Mouse (Mus musculus) left cerebral cortex, postnatal 25 days (tissue): ENCODE data around the gene Ciao2b. TPM values are rescaled to one million over a fixed set of nuclear protein-coding genes. Genes with fewer than 3 reads are reported as not detected.

ENCODE experiments used
- DNase-seq, 2 experiments: peaks; one replicate each; pipeline ENCODE4 v3.0.0; 2022; ENCODE audit warnings: low spot score in 2 of 2, mixed read lengths in 1 of 2
- intact Hi-C: fragments of 180-260 bp; cut with DNase I; formaldehyde crosslinking; loops from one replicate; pipeline ENCODE4 v1.15.1; 2025
- total RNA-seq, 2 experiments: library from RNA; stranded (reverse); gene quantifications; 2 replicates each; pipeline ENCODE4 v1.2.3; 2021

Ciao2b gene
- total RNA-seq, 2 experiments from 2014 or later = 33.1 to 33.5 TPM

DNA sequence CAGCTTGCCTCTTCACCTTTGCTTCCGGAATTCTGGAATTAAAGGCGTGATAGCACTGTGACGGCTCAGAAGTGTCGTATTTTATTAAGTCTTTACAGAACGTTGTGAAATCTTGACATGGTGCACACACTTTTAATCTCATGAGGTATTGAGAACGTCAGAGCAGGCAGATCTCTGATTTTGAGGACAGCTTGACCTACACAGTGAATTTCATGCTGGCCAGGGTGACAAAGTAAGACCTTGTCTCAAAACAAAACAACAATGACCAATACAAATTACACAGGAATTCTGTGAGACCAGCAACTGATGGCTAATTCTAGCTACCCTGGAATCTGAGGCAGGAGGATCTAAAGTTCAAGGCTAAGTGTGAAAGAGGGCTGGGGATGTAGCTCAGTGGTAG is 49.2 kb downstream of the Ciao2b start:
- DNase-seq = no peak
- intact Hi-C loops = no loop called here

- intact Hi-C loops = no loop called here
- no peak for DNase-seq
Measured at GRCm38 (mm10) chr8:104591856-104592255, 49.9 kb downstream of the Ciao2b start.

- intact Hi-C loops = no loop called here
- peak; percentile 91 to 97 for DNase-seq
Measured at GRCm38 (mm10) chr8:104591133-104591834, 50.5 kb downstream of the Ciao2b start, which contains the start of gene Pdp2. Gene Pdp2 (plus strand): TSS chr8:104591451.

- no peak for DNase-seq
- intact Hi-C loops = no loop called here
Measured at GRCm38 (mm10) chr8:104590284-104590683, 51.5 kb downstream of the Ciao2b start.

Other genes starting within 250 kb of the Ciao2b start
- 10 to 100 TPM; 74.8 to 81.5 TPM for gene Cmtm4, start 246.2 kb downstream of the Ciao2b start, total RNA-seq
- 100 to 1,000 TPM; 267 to 283 TPM for gene Dync1li2, start 198.9 kb downstream of the Ciao2b start, total RNA-seq
- gene Terb1, start 132.1 kb downstream of the Ciao2b start, total RNA-seq = 1 to 10 TPM; 1.9 to 2.3 TPM
- gene Nae1, start 107.3 kb downstream of the Ciao2b start, total RNA-seq = 10 to 100 TPM; 44.5 to 50.5 TPM
- 10 to 100 TPM; 28.9 to 30.7 TPM for gene Car7, start 107.3 kb downstream of the Ciao2b start, total RNA-seq
- 1 to 10 TPM; 7.6 to 8.4 TPM for gene Pdp2, start 50.5 kb downstream of the Ciao2b start, total RNA-seq
- not detected for gene Cdh16, start 17.6 kb downstream of the Ciao2b start, total RNA-seq
- 1 to 10 TPM; 3.4 to 3.9 TPM for gene Rrad, start 10.6 kb downstream of the Ciao2b start, total RNA-seq
- not detected for gene Ces2a, start 92.0 kb upstream of the Ciao2b start, total RNA-seq
- under 1 TPM; 0.16 to 0.46 TPM for gene Ces2b, start 189.6 kb upstream of the Ciao2b start, total RNA-seq
- not detected for gene Ces2c, start 205.1 kb upstream of the Ciao2b start, total RNA-seq